Mouse (Mus musculus) kidney, postnatal 0 days (tissue): Measurements from ENCODE around the gene Tldc1. TPM values are rescaled to one million over a fixed set of nuclear protein-coding genes. Genes with fewer than 3 reads are reported as not detected.

Experiments used
- ATAC-seq: fragments of 200-750 bp; cut with Nextera tagmentation; replicated peaks from 2 replicates; pipeline ENCODE4 v1.8.0; 2017; ENCODE audit warnings: low read depth, moderate number of reproducible peaks, moderate TSS enrichment, moderate library complexity; ENCODE audit not compliant: low FRiP score
- DNase-seq: peaks from one replicate; pipeline ENCODE4 v3.0.0-alpha.2; 2016; ENCODE audit warnings: low spot score
- H3K27ac ChIP-seq: fragments of 300-500 bp; sonication (generic); 2 replicates; pipeline ENCODE4 v1.5.1; 2014; ENCODE audit warnings: mild to moderate bottlenecking
- H3K27me3 ChIP-seq: fragments of 300-500 bp; sonication (generic); 2 replicates; pipeline ENCODE4 v1.6.1; 2014; ENCODE audit warnings: low read length, mixed read lengths; ENCODE audit not compliant: insufficient read depth
- H3K36me3 ChIP-seq: fragments of 300-500 bp; sonication (generic); 2 replicates; pipeline ENCODE4 v1.6.1; 2014; ENCODE audit warnings: low read length, mixed read lengths; ENCODE audit not compliant: insufficient read depth
- H3K4me1 ChIP-seq: fragments of 300-500 bp; sonication (generic); replicated peaks from 2 replicates; pipeline ENCODE4 v1.6.1; 2014; ENCODE audit warnings: antibody characterized with exemption, low read length, mixed read lengths; ENCODE audit not compliant: insufficient read depth
- H3K4me2 ChIP-seq: fragments of 300-500 bp; sonication (generic); 2 replicates; pipeline ENCODE4 v1.6.1; 2014; ENCODE audit warnings: mild to moderate bottlenecking, low read length, moderate library complexity, mixed read lengths
- H3K4me3 ChIP-seq: fragments of 300-500 bp; sonication (generic); replicated peaks from 2 replicates; pipeline ENCODE4 v1.5.1; 2014; ENCODE audit warnings: low read depth, low read length
- H3K9ac ChIP-seq: fragments of 300-500 bp; sonication (generic); 2 replicates; pipeline ENCODE4 v1.6.1; 2014; ENCODE audit warnings: low read depth, low read length
- H3K9me3 ChIP-seq: fragments of 300-500 bp; sonication (generic); replicated peaks from 2 replicates; pipeline ENCODE4 v1.6.1; 2016; ENCODE audit warnings: low read length, inconsistent platforms, mixed read lengths
- CTCF ChIP-seq: IDR thresholded peaks from 2 replicates; pipeline ENCODE4 v1.5.1; 2016; ENCODE audit warnings: antibody characterized with exemption, low read depth, mild to moderate bottlenecking, moderate library complexity
- WGBS: fragments of 180-500 bp; shearing (Covaris S2); extraction: QIAGEN DNeasy Blood & Tissue Kit; methylation state at CpG from one replicate; pipeline ENCODE4 v1.1.7; 2014; 5-methylcytosine and 5-hydroxymethylcytosine counted together
- polyA plus RNA-seq: library from polyadenylated mRNA; unstranded; fragments of >200 nt; fragmentation: Nextera tagmentation; extraction: Ambion mirVana; gene quantifications from 2 replicates; pipeline ENCODE4 v1.2.1, GENCODE M21; 2015

Tldc1 gene
- polyA plus RNA-seq, 1 experiment from 2014 or later: 11.9 TPM

DNA sequence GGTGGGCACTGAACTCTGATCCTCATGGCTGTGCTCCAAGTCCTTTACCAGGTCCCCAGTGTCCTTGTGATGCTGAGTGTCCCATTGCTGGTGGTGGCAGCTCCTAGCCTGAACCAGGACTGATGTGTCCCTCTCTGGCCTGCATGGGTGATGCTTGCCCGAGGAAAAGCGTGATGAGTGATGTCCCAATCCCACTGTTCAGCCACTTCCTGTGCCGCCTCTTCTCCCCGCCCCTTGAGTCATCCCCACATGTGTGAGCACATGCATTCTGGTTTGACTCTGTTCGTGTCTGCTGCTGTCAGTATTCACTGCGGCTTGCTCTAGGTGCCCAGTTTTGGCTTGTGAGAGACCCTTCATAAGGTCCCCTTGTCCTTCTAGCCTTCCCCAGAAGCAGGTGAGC, 66.0 kb downstream of the Tldc1 start:
- H3K27ac ChIP-seq: no peak overlapping the region
- 0 out of 2 replicates have a peak, but pooled peaks cover 3% of the 10 kb centered on the region for H3K4me1 ChIP-seq
- WGBS: 74% methylated on average over 6 of the region's 6 CpGs
- no peak for DNase-seq
- no peak overlapping the region for H3K9ac ChIP-seq
- no peaks in the 10 kb centered on the region for H3K36me3 ChIP-seq
- H3K4me2 ChIP-seq: no peak overlapping the region
- ATAC-seq: no peak
- no peak overlapping the region for H3K4me3 ChIP-seq
- no peak for TF ChIP-seq CTCF
- H3K9me3 ChIP-seq: no peaks in the 10 kb centered on the region
- no peaks in the 10 kb centered on the region for H3K27me3 ChIP-seq

Other genes starting within 250 kb of the Tldc1 start
- 78.4 and 86.9 TPM in 2 replicates for gene Mbtps1, start 219.7 kb downstream of the Tldc1 start, polyA plus RNA-seq
- gene Hsdl1, start 203.2 kb downstream of the Tldc1 start, polyA plus RNA-seq: 27.1 and 29.4 TPM in 2 replicates
- 0.22 and 0.24 TPM in 2 replicates for gene Dnaaf1, start 203.2 kb downstream of the Tldc1 start, polyA plus RNA-seq
- gene Taf1c, start 173.2 kb downstream of the Tldc1 start, polyA plus RNA-seq: 8.3 and 8.7 TPM in 2 replicates
- not detected in 2 replicates for gene Adad2, start 165.7 kb downstream of the Tldc1 start, polyA plus RNA-seq
- 0.14 and 0.28 TPM in 2 replicates for gene Kcng4, start 142.7 kb downstream of the Tldc1 start, polyA plus RNA-seq
- 6.2 and 6.9 TPM in 2 replicates for gene Wfdc1, start 112.1 kb downstream of the Tldc1 start, polyA plus RNA-seq
- 1.3 and 1.6 TPM in 2 replicates for gene Atp2c2, start 78.4 kb downstream of the Tldc1 start, polyA plus RNA-seq
- gene Cotl1, start 62.1 kb upstream of the Tldc1 start, polyA plus RNA-seq: 101 and 117 TPM in 2 replicates
- gene Klhl36, start 83.8 kb upstream of the Tldc1 start, polyA plus RNA-seq: 22.1 and 22.5 TPM in 2 replicates
- 93.5 and 97.5 TPM in 2 replicates for gene Usp10, start 131.9 kb upstream of the Tldc1 start, polyA plus RNA-seq
- not detected in 2 replicates for gene Gm20388, start 132.4 kb upstream of the Tldc1 start, polyA plus RNA-seq
- gene Crispld2, start 214.0 kb upstream of the Tldc1 start, polyA plus RNA-seq: 12.2 and 12.7 TPM in 2 replicates